Mouse (Mus musculus) MEL (cell line): ENCODE measurements around the gene Cstf2t. TPM values are rescaled to one million over a fixed set of nuclear protein-coding genes. Genes with fewer than 3 reads are reported as not detected.

Experiments
- DNase-seq: peaks from one replicate; pipeline ENCODE4 v3.0.0; 2011; ENCODE audit warnings: low read depth, low spot score
- H3K27ac ChIP-seq: 2 replicates; pipeline ENCODE4 v1.5.1; 2012; ENCODE audit warnings: low read depth, mild to moderate bottlenecking, control low read depth, low read length, moderate library complexity; ENCODE audit not compliant: control insufficient read depth
- H3K27me3 ChIP-seq, 2 experiments: fragments of 150-350 bp in 1 of 2; sonication (generic) in 1 of 2; 2 replicates each; pipeline ENCODE4 v1.6.1; 2012; ENCODE audit warnings: low read length in 2 of 2, mild to moderate bottlenecking in 2 of 2, improper control_type of control experiment in 1 of 2, moderate library complexity in 1 of 2; ENCODE audit not compliant: insufficient read depth in 2 of 2, control insufficient read depth in 1 of 2
- H3K36me3 ChIP-seq, 2 experiments: 2 replicates each; pipeline ENCODE4 v1.6.1; 2012 to 2014; ENCODE audit warnings: low read length in 2 of 2, improper control_type of control experiment in 1 of 2, inconsistent platforms in 1 of 2, mild to moderate bottlenecking in 1 of 2; ENCODE audit not compliant: insufficient read depth in 2 of 2, control insufficient read depth in 1 of 2
- H3K4me1 ChIP-seq, 2 experiments: fragments of 150-350 bp in 1 of 2; sonication (generic) in 1 of 2; 2 replicates each; pipeline ENCODE4 v1.6.1; 2012; ENCODE audit warnings: low read length in 2 of 2, improper control_type of control experiment in 1 of 2, mild to moderate bottlenecking in 1 of 2; ENCODE audit not compliant: insufficient read depth in 2 of 2, control insufficient read depth in 1 of 2
- H3K4me3 ChIP-seq, 2 experiments: fragments of 150-350 bp in 1 of 2; sonication (generic) in 1 of 2; 2 replicates each; pipeline ENCODE4 v1.5.1; 2012; ENCODE audit warnings: low read depth in 2 of 2, low read length in 2 of 2, mild to moderate bottlenecking in 2 of 2, moderate library complexity in 2 of 2, control low read depth in 1 of 2, improper control_type of control experiment in 1 of 2; ENCODE audit not compliant: control insufficient read depth in 1 of 2, insufficient read depth in 1 of 2
- H3K79me2 ChIP-seq: 2 replicates; pipeline ENCODE4 v1.6.1; 2012; ENCODE audit warnings: mild to moderate bottlenecking, low read length, moderate library complexity; ENCODE audit not compliant: control insufficient read depth, poor library complexity, insufficient read depth
- H3K9ac ChIP-seq: 2 replicates; pipeline ENCODE4 v1.6.1; 2012; ENCODE audit warnings: low read depth, mild to moderate bottlenecking, control low read depth, low read length, moderate library complexity; ENCODE audit not compliant: control insufficient read depth, poor library complexity, severe bottlenecking
- H3K9me3 ChIP-seq: fragments of 150-350 bp; sonication (generic); replicated peaks from 2 replicates; pipeline ENCODE4 v1.6.1; 2012; ENCODE audit warnings: mild to moderate bottlenecking, low read length, improper control_type of control experiment, moderate library complexity; ENCODE audit not compliant: insufficient read depth
- CHD1 ChIP-seq: IDR thresholded peaks from 2 replicates; pipeline ENCODE4 v1.6.1; 2012; ENCODE audit warnings: low read depth, mild to moderate bottlenecking, inconsistent platforms, low read length, improper control_type of control experiment
- ETS1 ChIP-seq: IDR thresholded peaks from 2 replicates; pipeline ENCODE4 v1.6.1; 2012; ENCODE audit warnings: low read depth, mild to moderate bottlenecking, inconsistent platforms, low read length, improper control_type of control experiment, moderate library complexity
- GABPA ChIP-seq: IDR thresholded peaks from 2 replicates; pipeline ENCODE4 v1.6.1; 2012; ENCODE audit warnings: low read depth, mild to moderate bottlenecking, inconsistent platforms, low read length, improper control_type of control experiment, moderate library complexity
- GATA1 ChIP-seq: IDR thresholded peaks from 2 replicates; pipeline ENCODE4 v1.6.1; 2011; ENCODE audit warnings: low read depth, low read length, improper control_type of control experiment
- MAFK ChIP-seq: IDR thresholded peaks from 2 replicates; pipeline ENCODE4 v1.6.1; 2011; ENCODE audit warnings: low read depth, mild to moderate bottlenecking, low read length, improper control_type of control experiment, borderline replicate concordance
- MAX ChIP-seq: IDR thresholded peaks from 2 replicates; pipeline ENCODE4 v1.6.1; 2011; ENCODE audit warnings: low read length, improper control_type of control experiment
- MAZ ChIP-seq: IDR thresholded peaks from 2 replicates; pipeline ENCODE4 v1.6.1; 2012; ENCODE audit warnings: low read depth, mild to moderate bottlenecking, inconsistent platforms, low read length, improper control_type of control experiment
- MEF2A ChIP-seq: IDR thresholded peaks from 2 replicates; pipeline ENCODE4 v1.6.1; 2014; ENCODE audit warnings: low read depth, mild to moderate bottlenecking, inconsistent platforms, low read length, improper control_type of control experiment; ENCODE audit not compliant: poor library complexity, insufficient replicate concordance, severe bottlenecking; ENCODE audit errors: extremely low read depth
- MXI1 ChIP-seq: IDR thresholded peaks from 2 replicates; pipeline ENCODE4 v1.6.1; 2011; ENCODE audit warnings: mild to moderate bottlenecking, low read depth, low read length, improper control_type of control experiment
- MYB ChIP-seq: IDR thresholded peaks from 2 replicates; pipeline ENCODE4 v1.6.1; 2011; ENCODE audit warnings: mild to moderate bottlenecking, low read depth, low read length, improper control_type of control experiment
- MYC ChIP-seq: IDR thresholded peaks from 2 replicates; pipeline ENCODE4 v1.6.1; 2011; ENCODE audit warnings: low read depth, mild to moderate bottlenecking, low read length, improper control_type of control experiment, moderate library complexity
- NRF1 ChIP-seq: IDR thresholded peaks from 2 replicates; pipeline ENCODE4 v1.6.1; 2014; ENCODE audit warnings: low read depth, mild to moderate bottlenecking, inconsistent platforms, low read length, improper control_type of control experiment, moderate library complexity; ENCODE audit not compliant: poor library complexity, insufficient read depth, severe bottlenecking
- POLR2AphosphoS2 ChIP-seq: IDR thresholded peaks from 2 replicates; pipeline ENCODE4 v1.6.1; 2011; ENCODE audit warnings: low read length, improper control_type of control experiment
- RCOR1 ChIP-seq: IDR thresholded peaks from 2 replicates; pipeline ENCODE4 v1.6.1; 2012; ENCODE audit warnings: low read depth, mild to moderate bottlenecking, inconsistent platforms, low read length, improper control_type of control experiment
- SIN3A ChIP-seq: IDR thresholded peaks from 2 replicates; pipeline ENCODE4 v1.6.1; 2012; ENCODE audit warnings: low read length, improper control_type of control experiment, inconsistent platforms
- TBP ChIP-seq: IDR thresholded peaks from 2 replicates; pipeline ENCODE4 v1.8.0; 2011; ENCODE audit warnings: low read depth, low read length, improper control_type of control experiment
- TCF12 ChIP-seq: IDR thresholded peaks from 2 replicates; pipeline ENCODE4 v1.6.1; 2014; ENCODE audit warnings: low read depth, mild to moderate bottlenecking, inconsistent platforms, low read length, improper control_type of control experiment, moderate library complexity
- USF2 ChIP-seq, 2 experiments: IDR thresholded peaks; 2 replicates each; pipeline ENCODE4 v1.6.1; 2011 to 2012; ENCODE audit warnings: improper control_type of control experiment in 2 of 2, low read length in 2 of 2, borderline replicate concordance in 1 of 2, inconsistent platforms in 1 of 2, low read depth in 1 of 2, mild to moderate bottlenecking in 1 of 2; ENCODE audit not compliant: insufficient read depth in 1 of 2
- ZC3H11A ChIP-seq: IDR thresholded peaks from 2 replicates; pipeline ENCODE4 v1.6.1; 2012; ENCODE audit warnings: low read depth, mild to moderate bottlenecking, inconsistent platforms, low read length, improper control_type of control experiment
- ZKSCAN1 ChIP-seq: IDR thresholded peaks from 2 replicates; pipeline ENCODE4 v1.6.1; 2012; ENCODE audit warnings: low read depth, mild to moderate bottlenecking, inconsistent platforms, low read length, improper control_type of control experiment, moderate library complexity
- polyA plus RNA-seq, 2 experiments: library from polyadenylated mRNA; stranded (reverse) in 1 of 2; unstranded in 1 of 2; fragments of >175 nt in 1 of 2; fragments of >200 nt in 1 of 2; gene quantifications; 2 replicates each; pipeline versions ENCODE4 v1.2.1 to v1.2.4; 2012; ENCODE audit warnings: low replicate concordance in 2 of 2, low read depth in 1 of 2; ENCODE audit not compliant: insufficient read length in 2 of 2, insufficient read depth in 1 of 2, missing spikeins in 1 of 2
- total RNA-seq: library from RNA; depleted of rRNA; stranded (reverse); fragments of 300-350 nt; gene quantifications from 2 replicates; pipeline ENCODE4 v1.2.3, GENCODE M21; 2012

Gene Cstf2t
- total and polyA plus RNA-seq, 3 experiments: not detected

GRCm38 (mm10) chr19:31082226-31082625 is 411 bp upstream of the Cstf2t start:
- Histone ChIP-seq H3K9me3 (no peaks in the 10 kb centered on the region), H3K36me3 (no peaks in the 10 kb centered on the region), H3K9ac (no peak overlapping the region), H3K27me3 (no peaks in the 10 kb centered on the region), H3K27ac (no peak overlapping the region), H3K4me1 (no peaks in the 10 kb centered on the region), H3K79me2 (no peaks in the 10 kb centered on the region), H3K4me3 (no peak overlapping the region)
- no peak for DNase-seq
- TF ChIP-seq GABPA: no peak
- no peak for TF ChIP-seq TCF12
- no peak for TF ChIP-seq NRF1
- no peak for TF ChIP-seq MYB

DNA sequence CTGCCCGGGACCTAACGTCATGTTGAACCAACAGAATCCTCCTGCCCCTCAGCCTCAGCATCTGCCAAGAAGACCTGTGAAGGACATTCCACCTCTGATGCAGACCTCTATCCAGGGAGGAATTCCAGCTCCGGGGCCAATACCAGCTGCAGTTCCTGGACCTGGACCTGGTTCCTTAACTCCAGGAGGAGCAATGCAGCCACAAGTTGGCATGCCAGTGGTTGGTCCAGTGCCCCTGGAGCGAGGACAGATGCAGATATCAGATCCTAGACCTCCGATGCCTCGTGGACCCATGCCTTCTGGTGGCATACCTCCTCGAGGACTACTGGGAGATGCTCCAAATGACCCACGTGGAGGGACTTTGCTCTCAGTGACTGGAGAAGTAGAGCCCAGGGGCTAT is 1.1 kb downstream of the Cstf2t start:
- Histone ChIP-seq H3K9me3 (no peaks in the 10 kb centered on the region), H3K27ac (no peak overlapping the region), H3K4me1 (no peaks in the 10 kb centered on the region), H3K79me2 (no peaks in the 10 kb centered on the region), H3K9ac (no peak overlapping the region), H3K4me3 (no peak overlapping the region), H3K36me3 (no peaks in the 10 kb centered on the region), H3K27me3 (no peaks in the 10 kb centered on the region)
- DNase-seq: no peak
- TF ChIP-seq SIN3A (no peak), GABPA (no peak), CHD1 (no peak), GATA1 (no peak), USF2 (IDR thresholded peaks at IDR 0.05; ENCODE audit: borderline replicate concordance in 1 of 2, insufficient read depth in 1 of 2, low read depth in 1 of 2, low read length in 2 of 2) (no peak), MXI1 (no peak), ZC3H11A (no peak), MYC (no peak), ZKSCAN1 (no peak)

GRCm38 (mm10) chr19:31097857-31098256 is 15.2 kb downstream of the Cstf2t start:
- DNase-seq: no peak
- H3K36me3 ChIP-seq: no peaks in the 10 kb centered on the region
- TF ChIP-seq TBP (no peak), TCF12 (no peak), RCOR1 (no peak), USF2 (IDR thresholded peaks at IDR 0.05; ENCODE audit: borderline replicate concordance in 1 of 2, insufficient read depth in 1 of 2, low read depth in 1 of 2, low read length in 2 of 2) (no peak), MEF2A (no peak), SIN3A (no peak), ETS1 (no peak), POLR2AphosphoS2 (no peak), ZC3H11A (no peak), GATA1 (no peak), MAZ (no peak), MAFK (no peak), MAX (no peak)
- no peak overlapping the region for H3K4me3 ChIP-seq
- no peaks in the 10 kb centered on the region for H3K79me2 ChIP-seq
- no peaks in the 10 kb centered on the region for H3K27me3 ChIP-seq
- no peak overlapping the region for H3K27ac ChIP-seq
- no peak overlapping the region for H3K9ac ChIP-seq
- H3K4me1 ChIP-seq: no peaks in the 10 kb centered on the region
- H3K9me3 ChIP-seq: no peaks in the 10 kb centered on the region
